Mouse (Mus musculus): ENCODE measurements around the gene Scaf1. TPM values are rescaled to one million over a fixed set of nuclear protein-coding genes. Genes with fewer than 3 reads are reported as not detected.
A peak's percentile ranks its signal among the peaks of the same experiment; 100 is the strongest.

Scaf1 gene
- 10 to 100 TPM; 41.3 to 46.2 TPM for total RNA-seq (2021)
- long read RNA-seq, experiment 1, full-length matches to known transcripts, result 6 of 42 reads
- long read RNA-seq, experiment 1, partial matches to known transcripts, result 23 of 42 reads
- long read RNA-seq, experiment 1, other reads (novel, unspliced or antisense), result 13 of 42 reads
- long read RNA-seq, experiment 2, full-length matches to known transcripts, result 7 of 35 reads
- long read RNA-seq, experiment 2, partial matches to known transcripts, result 17 of 35 reads
- long read RNA-seq, experiment 2, other reads (novel, unspliced or antisense), result 11 of 35 reads

GRCm38 (mm10) chr7:45015957-45016612 is at the start of gene Scaf1:
Scaf1 (minus strand) TSS chr7:45016363.
- DNase-seq (ENCODE audit: low spot score), result peak; percentile 100

- peak; percentile 98 for DNase-seq (ENCODE audit: low spot score)
Observed at GRCm38 (mm10) chr7:45062239-45062835, 46.2 kb upstream of the Scaf1 start, which contains the start of the genes Nosip and Prrg2. Nosip (plus strand) TSS chr7:45062429. Prrg2 (minus strand) TSS chr7:45062677.

- DNase-seq (ENCODE audit: low spot score), result no peak
Observed at GRCm38 (mm10) chr7:45061532-45062075, 45.4 kb upstream of the Scaf1 start.

GRCm38 (mm10) chr7:45060632-45061122 is 44.5 kb upstream of the Scaf1 start:
- no peak for DNase-seq (ENCODE audit: low spot score)

GRCm38 (mm10) chr7:45058607-45059571 is 42.7 kb upstream of the Scaf1 start:
- DNase-seq (ENCODE audit: low spot score), result no peak

- no peak for DNase-seq (ENCODE audit: low spot score)
Observed at GRCm38 (mm10) chr7:45056972-45057348, 40.8 kb upstream of the Scaf1 start.

- no peak for DNase-seq (ENCODE audit: low spot score)
Observed at GRCm38 (mm10) chr7:45056329-45056971, 40.3 kb upstream of the Scaf1 start.

- peak; percentile 95 for DNase-seq (ENCODE audit: low spot score)
Observed at GRCm38 (mm10) chr7:45053931-45054510, 37.9 kb upstream of the Scaf1 start.

- DNase-seq (ENCODE audit: low spot score), result peak; percentile 71
Observed at GRCm38 (mm10) chr7:45053117-45053930, 37.2 kb upstream of the Scaf1 start.

- DNase-seq (ENCODE audit: low spot score), result no peak
Observed at GRCm38 (mm10) chr7:45052862-45053116, 36.6 kb upstream of the Scaf1 start, which contains the start of gene Prr12. Prr12 (minus strand) TSS chr7:45052881.

- peak; percentile 37 for DNase-seq (ENCODE audit: low spot score)
Observed at GRCm38 (mm10) chr7:45052181-45052861, 36.2 kb upstream of the Scaf1 start.

GRCm38 (mm10) chr7:45051601-45051974 is 35.4 kb upstream of the Scaf1 start:
- no peak for DNase-seq (ENCODE audit: low spot score)

- peak; percentile 72 for DNase-seq (ENCODE audit: low spot score)
Observed at GRCm38 (mm10) chr7:45050945-45051600, 34.9 kb upstream of the Scaf1 start.

- no peak for DNase-seq (ENCODE audit: low spot score)
Observed at GRCm38 (mm10) chr7:45048923-45049657, 32.9 kb upstream of the Scaf1 start.

- no peak for DNase-seq (ENCODE audit: low spot score)
Observed at GRCm38 (mm10) chr7:45048001-45048890, 32.1 kb upstream of the Scaf1 start.

GRCm38 (mm10) chr7:45047491-45047890 is 31.3 kb upstream of the Scaf1 start:
- DNase-seq (ENCODE audit: low spot score), result no peak

Data from gastrocnemius, adult 18-20 months (tissue).